Mouse (Mus musculus) liver, postnatal 0 days (tissue): Measurements from ENCODE around the gene Lonp2. TPM values are rescaled to one million over a fixed set of nuclear protein-coding genes. Genes with fewer than 3 reads are reported as not detected.

ENCODE experiments used
- ATAC-seq: fragments of 200-750 bp; cut with Nextera tagmentation; 2 replicates; pipeline ENCODE4 v1.8.0; 2017; ENCODE audit warnings: mild to moderate bottlenecking, moderate library complexity
- DNase-seq: peaks from one replicate; pipeline ENCODE4 v3.0.0-alpha.2; 2016
- H3K27ac ChIP-seq: fragments of 300-500 bp; sonication (generic); 2 replicates; pipeline ENCODE4 v1.5.1; 2014; ENCODE audit warnings: antibody characterized with exemption, moderate library complexity, mild to moderate bottlenecking, low read depth
- H3K27me3 ChIP-seq: fragments of 300-500 bp; sonication (generic); 2 replicates; pipeline ENCODE4 v1.6.1; 2014; ENCODE audit warnings: low read length, control low read depth, mixed read lengths; ENCODE audit not compliant: insufficient read depth
- H3K36me3 ChIP-seq: fragments of 300-500 bp; sonication (generic); replicated peaks from 2 replicates; pipeline ENCODE4 v1.6.1; 2014; ENCODE audit warnings: mild to moderate bottlenecking, control low read depth, low read length, moderate library complexity, mixed read lengths; ENCODE audit not compliant: insufficient read depth
- H3K4me1 ChIP-seq: fragments of 300-500 bp; sonication (generic); 2 replicates; pipeline ENCODE4 v1.6.1; 2014; ENCODE audit warnings: antibody characterized with exemption, mild to moderate bottlenecking, control low read depth; ENCODE audit not compliant: insufficient read depth
- H3K4me2 ChIP-seq: fragments of 300-500 bp; sonication (generic); 2 replicates; pipeline ENCODE4 v1.6.1; 2014; ENCODE audit warnings: low read depth, mild to moderate bottlenecking, low read length, moderate library complexity, mixed read lengths
- H3K4me3 ChIP-seq: fragments of 300-500 bp; sonication (generic); 2 replicates; pipeline ENCODE4 v1.5.1; 2014; ENCODE audit warnings: low read depth, low read length
- H3K9ac ChIP-seq: fragments of 300-500 bp; sonication (generic); replicated peaks from 2 replicates; pipeline ENCODE4 v1.6.1; 2014; ENCODE audit warnings: mild to moderate bottlenecking, moderate library complexity
- H3K9me3 ChIP-seq: fragments of 300-500 bp; sonication (generic); 2 replicates; pipeline ENCODE4 v1.6.1; 2016; ENCODE audit warnings: mild to moderate bottlenecking, control low read depth, low read length, mixed read lengths
- CTCF ChIP-seq: sonication (generic); IDR thresholded peaks from 2 replicates; pipeline ENCODE4 v1.5.1; 2016; ENCODE audit warnings: antibody characterized with exemption, low read depth
- EP300 ChIP-seq: IDR thresholded peaks from 2 replicates; pipeline ENCODE4 v1.6.1; 2016; ENCODE audit warnings: antibody characterized with exemption, low read depth, mild to moderate bottlenecking
- WGBS: fragments of 180-500 bp; shearing (Covaris S2); extraction: QIAGEN DNeasy Blood & Tissue Kit; methylation state at CpG from one replicate; pipeline ENCODE4 v1.1.7; 2014; ENCODE audit not compliant: insufficient replicate concordance; 5-methylcytosine and 5-hydroxymethylcytosine counted together
- polyA plus RNA-seq: library from polyadenylated mRNA; unstranded; fragments of >200 nt; fragmentation: Nextera tagmentation; extraction: Ambion mirVana; gene quantifications from 2 replicates; pipeline ENCODE4 v1.2.1, GENCODE M21; 2015

Lonp2 gene
- 76.2 and 77.8 TPM in 2 replicates for polyA plus RNA-seq

GRCm38 (mm10) chr8:86623911-86624731, at the start of gene Lonp2:
Lonp2 (plus strand) TSS chr8:86624043.
- Histone ChIP-seq H3K9ac (peak within 1 kb of the TSS; percentile 69), H3K4me2 (peak within 1 kb of the TSS; percentile 77), H3K36me3 (no peaks in the 10 kb centered on the region), H3K9me3 (no peaks in the 10 kb centered on the region), H3K4me1 (peaks cover 17% of the 10 kb centered on the region), H3K27ac (peak within 1 kb of the TSS; percentile 89), H3K4me3 (peak within 1 kb of the TSS; percentile 70), H3K27me3 (no peaks in the 10 kb centered on the region)
- TF ChIP-seq EP300 = peak; percentile 26; the same call in 1 of the 2 replicates
- TF ChIP-seq CTCF = no peak
- under 1% methylated on average over 60 of the region's 62 CpGs for WGBS
- ATAC-seq = peak; percentile 99
- peak; percentile 99 for DNase-seq

- Histone ChIP-seq H3K9me3 (no peaks in the 10 kb centered on the region), H3K27me3 (no peaks in the 10 kb centered on the region), H3K36me3 (no peaks in the 10 kb centered on the region), H3K4me3 (no peak overlapping the region), H3K4me1 (no peaks in the 10 kb centered on the region; the same call in 1 of the 2 replicates), H3K27ac (no peak overlapping the region), H3K9ac (no peak overlapping the region), H3K4me2 (no peak overlapping the region)
- DNase-seq = no peak
- 86% methylated on average over 8 of the region's 8 CpGs for WGBS
- TF ChIP-seq CTCF (no peak), EP300 (no peak)
- no peak for ATAC-seq
These were observed 46.3 kb upstream of the Lonp2 start for GRCm38 (mm10) chr8:86577547-86577946.

- WGBS = 26% methylated on average over 9 of the region's 9 CpGs
These were observed 45.8 kb upstream of the Lonp2 start for GRCm38 (mm10) chr8:86578076-86578475.

GRCm38 (mm10) chr8:86578693-86579092, 45.1 kb upstream of the Lonp2 start:
- no peak for ATAC-seq
- WGBS = 54% methylated on average over 8 of the region's 8 CpGs

More at GRCm38 (mm10) chr8:86578076-86578475, 45.8 kb upstream of the Lonp2 start:
- H3K36me3 ChIP-seq = no peaks in the 10 kb centered on the region
- TF ChIP-seq CTCF = no peak
- TF ChIP-seq EP300 = no peak
- H3K4me2 ChIP-seq = no peak overlapping the region
- no peak overlapping the region for H3K9ac ChIP-seq
- H3K4me3 ChIP-seq = no peak overlapping the region
- no peaks in the 10 kb centered on the region for H3K9me3 ChIP-seq
- H3K4me1 ChIP-seq = no peaks in the 10 kb centered on the region; the same call in 1 of the 2 replicates
- H3K27ac ChIP-seq = no peak overlapping the region
- ATAC-seq (no peak), DNase-seq (no peak)
- no peaks in the 10 kb centered on the region for H3K27me3 ChIP-seq

GRCm38 (mm10) chr8:86580458-86580857, 43.4 kb upstream of the Lonp2 start, which contains the start of gene Abcc12:
Abcc12 (minus strand) TSS chr8:86580686.
- H3K4me3 ChIP-seq = no peak within 1 kb of the TSS
- DNase-seq = no peak
- H3K9ac ChIP-seq = no peak within 1 kb of the TSS
- H3K4me2 ChIP-seq = no peak within 1 kb of the TSS
- no peaks in the 10 kb centered on the region for H3K36me3 ChIP-seq
- no peak for TF ChIP-seq EP300
- no peak for TF ChIP-seq CTCF
- no peaks in the 10 kb centered on the region for H3K9me3 ChIP-seq
- ATAC-seq = no peak
- no peaks in the 10 kb centered on the region; the same call in 1 of the 2 replicates for H3K4me1 ChIP-seq
- H3K27ac ChIP-seq = no peak within 1 kb of the TSS
- no peaks in the 10 kb centered on the region for H3K27me3 ChIP-seq

More at GRCm38 (mm10) chr8:86578693-86579092, 45.1 kb upstream of the Lonp2 start:
- TF ChIP-seq CTCF (no peak), EP300 (no peak)
- no peak overlapping the region for H3K9ac ChIP-seq
- H3K4me3 ChIP-seq = no peak overlapping the region
- H3K4me1 ChIP-seq = no peaks in the 10 kb centered on the region; the same call in 1 of the 2 replicates
- no peak overlapping the region for H3K27ac ChIP-seq
- no peak overlapping the region for H3K4me2 ChIP-seq
- no peaks in the 10 kb centered on the region for H3K9me3 ChIP-seq
- H3K27me3 ChIP-seq = no peaks in the 10 kb centered on the region
- H3K36me3 ChIP-seq = no peaks in the 10 kb centered on the region
- no peak for DNase-seq

- WGBS = 70% methylated on average over 4 of the region's 4 CpGs
- H3K27ac ChIP-seq = no peak overlapping the region
These were observed 41.9 kb upstream of the Lonp2 start for GRCm38 (mm10) chr8:86581921-86582331.

More at GRCm38 (mm10) chr8:86581921-86582331, 41.9 kb upstream of the Lonp2 start:
- Histone ChIP-seq H3K4me1 (no peaks in the 10 kb centered on the region; the same call in 1 of the 2 replicates), H3K4me2 (no peak overlapping the region), H3K9me3 (no peaks in the 10 kb centered on the region), H3K9ac (no peak overlapping the region), H3K4me3 (no peak overlapping the region), H3K27me3 (no peaks in the 10 kb centered on the region), H3K36me3 (no peaks in the 10 kb centered on the region)
- TF ChIP-seq EP300 (no peak), CTCF (no peak)
- DNase-seq = no peak
- no peak for ATAC-seq
